Mouse (Mus musculus): Measurements from ENCODE around the gene Aatk.

Aatk gene

GRCm38 (mm10) chr11:119989115-119989564 lies 57.8 kb downstream of the Aatk start:
- no peak for DNase-seq (ENCODE audit: low read depth, low spot score)

- no peak for DNase-seq (ENCODE audit: low read depth, low spot score)
Observed at GRCm38 (mm10) chr11:119988391-119988790, 58.6 kb downstream of the Aatk start.

GRCm38 (mm10) chr11:119987876-119988275 lies 59.1 kb downstream of the Aatk start:
- DNase-seq (ENCODE audit: low read depth, low spot score): no peak

- DNase-seq (ENCODE audit: low read depth, low spot score): no peak
Observed at GRCm38 (mm10) chr11:119986751-119987425, 60.1 kb downstream of the Aatk start.

GRCm38 (mm10) chr11:119983151-119983550 lies 63.8 kb downstream of the Aatk start:
- DNase-seq (ENCODE audit: low read depth, low spot score): no peak

- DNase-seq (ENCODE audit: low read depth, low spot score): no peak
Observed at GRCm38 (mm10) chr11:119982236-119982635, 64.7 kb downstream of the Aatk start.

GRCm38 (mm10) chr11:119981769-119982168 lies 65.2 kb downstream of the Aatk start:
- no peak for DNase-seq (ENCODE audit: low read depth, low spot score)

GRCm38 (mm10) chr11:119979596-119980385 lies 67.2 kb downstream of the Aatk start:
- DNase-seq (ENCODE audit: low read depth, low spot score): no peak

GRCm38 (mm10) chr11:119978701-119979100 lies 68.3 kb downstream of the Aatk start:
- DNase-seq (ENCODE audit: low read depth, low spot score): no peak

- no peak for DNase-seq (ENCODE audit: low read depth, low spot score)
Observed at GRCm38 (mm10) chr11:119975739-119976501, 71.0 kb downstream of the Aatk start.

- no peak for DNase-seq (ENCODE audit: low read depth, low spot score)
Observed at GRCm38 (mm10) chr11:119973789-119974188, 73.2 kb downstream of the Aatk start.

GRCm38 (mm10) chr11:119970021-119970851 lies 76.7 kb downstream of the Aatk start:
- no peak for DNase-seq (ENCODE audit: low read depth, low spot score)

GRCm38 (mm10) chr11:119967892-119968291 lies 79.1 kb downstream of the Aatk start:
- DNase-seq (ENCODE audit: low read depth, low spot score): no peak

- DNase-seq (ENCODE audit: low read depth, low spot score): no peak
Observed at GRCm38 (mm10) chr11:119967401-119967800, 79.6 kb downstream of the Aatk start.

GRCm38 (mm10) chr11:119966294-119966693 lies 80.7 kb downstream of the Aatk start:
- no peak for DNase-seq (ENCODE audit: low read depth, low spot score)

- no peak for DNase-seq (ENCODE audit: low read depth, low spot score)
Observed at GRCm38 (mm10) chr11:119965053-119965452, 81.9 kb downstream of the Aatk start.

- DNase-seq (ENCODE audit: low read depth, low spot score): no peak
Observed at GRCm38 (mm10) chr11:119961511-119961910, 85.5 kb downstream of the Aatk start.

- DNase-seq (ENCODE audit: low read depth, low spot score): no peak
Observed at GRCm38 (mm10) chr11:119960671-119961070, 86.3 kb downstream of the Aatk start.

- DNase-seq (ENCODE audit: low read depth, low spot score): no peak
Observed at GRCm38 (mm10) chr11:119959714-119960113, 87.3 kb downstream of the Aatk start.

GRCm38 (mm10) chr11:119958856-119959255 lies 88.1 kb downstream of the Aatk start:
- DNase-seq (ENCODE audit: low read depth, low spot score): no peak
